Mouse (Mus musculus): ENCODE measurements around the gene Tmem158.

DNA sequence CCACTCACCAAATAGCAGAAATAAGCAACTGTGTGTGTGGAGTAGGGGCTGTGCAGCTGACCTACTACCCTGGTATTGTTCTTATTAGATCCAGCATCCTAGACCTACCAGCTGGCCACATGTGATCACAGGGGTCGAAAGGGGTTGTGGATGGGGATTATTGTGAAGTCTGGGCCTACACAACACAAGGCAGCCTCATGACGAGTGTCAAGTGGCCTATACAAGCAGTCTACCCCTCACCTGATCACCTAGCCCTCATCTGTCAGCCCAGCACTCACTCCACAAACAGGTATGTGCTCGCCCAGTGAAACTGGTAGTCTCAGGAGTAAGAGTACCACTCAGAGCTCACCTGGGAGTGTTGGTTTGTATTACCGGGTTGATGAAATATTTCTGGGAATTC lies 15.4 kb downstream of the Tmem158 start:
- TF ChIP-seq CTCF (conservative IDR thresholded peaks at IDR 0.05; ENCODE audit: low read length) (no peak), POU5F1 (IDR thresholded peaks at IDR 0.05; ENCODE audit: borderline replicate concordance, low read length) (no peak), NANOG (IDR thresholded peaks at IDR 0.05; ENCODE audit: borderline replicate concordance, low read length) (no peak)

Measured in E14TG2a.4 (cell line).